Mouse (Mus musculus): ENCODE data around the gene Nup205. TPM values are rescaled to one million over a fixed set of nuclear protein-coding genes. Genes with fewer than 3 reads are reported as not detected.
"Not testable (repeated sequence)": the region's sequence is repeated elsewhere in the genome, so short reads cannot be mapped to it uniquely, and the experiment has no call there.

Gene Nup205
- 10 to 100 TPM; 32.4 to 41.6 TPM for total RNA-seq (2021)
- long read RNA-seq, experiment 1, full-length matches to known transcripts: 1 of 5 reads
- long read RNA-seq, experiment 1, partial matches to known transcripts: 4 of 5 reads
- long read RNA-seq, experiment 1, other reads (novel, unspliced or antisense): 0 of 5 reads
- long read RNA-seq, experiment 2, full-length matches to known transcripts: 1 of 5 reads
- long read RNA-seq, experiment 2, partial matches to known transcripts: 3 of 5 reads
- long read RNA-seq, experiment 2, other reads (novel, unspliced or antisense): 1 of 5 reads

DNA sequence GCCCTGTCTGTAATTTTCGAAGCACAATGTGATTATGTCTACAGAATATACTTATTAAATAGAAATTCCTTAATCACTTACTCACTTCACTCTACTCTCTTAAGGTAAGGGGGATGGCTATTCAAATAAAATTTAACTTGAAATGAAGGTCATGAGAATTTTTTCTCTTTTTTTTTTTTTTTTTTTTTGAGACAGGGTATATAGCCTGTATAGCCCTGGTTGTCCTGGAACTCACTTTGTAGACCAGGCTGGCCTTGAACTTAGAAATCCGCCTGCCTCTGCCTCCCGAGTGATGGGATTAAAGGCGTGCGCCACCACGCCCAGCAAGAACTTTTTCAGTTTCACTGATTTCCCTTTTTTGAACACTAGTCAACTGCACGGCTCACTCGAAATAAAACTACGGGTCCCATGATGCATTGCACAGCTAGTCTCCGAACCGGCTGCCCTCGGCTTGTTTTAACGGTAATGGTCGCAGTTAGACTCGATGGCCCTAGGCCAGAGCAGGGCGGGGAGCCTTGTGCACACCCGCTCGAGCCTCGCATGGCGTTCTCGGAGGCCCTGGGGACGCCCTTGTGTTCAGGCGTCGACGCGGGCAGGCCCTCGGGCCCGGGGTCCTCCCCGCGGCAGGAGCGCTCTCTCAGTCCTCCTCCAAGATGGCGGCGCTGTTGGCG, at the start of gene Nup205:
Gene Nup205 (plus strand): TSS at position 443 of the 671 bp plus-strand sequence.
- peak; percentile 86 for DNase-seq

- DNase-seq: no peak
Observed at GRCm38 (mm10) chr6:35132806-35133205, 44.4 kb upstream of the Nup205 start.

GRCm38 (mm10) chr6:35133246-35133578, 44.0 kb upstream of the Nup205 start:
- no peak for DNase-seq

DNA sequence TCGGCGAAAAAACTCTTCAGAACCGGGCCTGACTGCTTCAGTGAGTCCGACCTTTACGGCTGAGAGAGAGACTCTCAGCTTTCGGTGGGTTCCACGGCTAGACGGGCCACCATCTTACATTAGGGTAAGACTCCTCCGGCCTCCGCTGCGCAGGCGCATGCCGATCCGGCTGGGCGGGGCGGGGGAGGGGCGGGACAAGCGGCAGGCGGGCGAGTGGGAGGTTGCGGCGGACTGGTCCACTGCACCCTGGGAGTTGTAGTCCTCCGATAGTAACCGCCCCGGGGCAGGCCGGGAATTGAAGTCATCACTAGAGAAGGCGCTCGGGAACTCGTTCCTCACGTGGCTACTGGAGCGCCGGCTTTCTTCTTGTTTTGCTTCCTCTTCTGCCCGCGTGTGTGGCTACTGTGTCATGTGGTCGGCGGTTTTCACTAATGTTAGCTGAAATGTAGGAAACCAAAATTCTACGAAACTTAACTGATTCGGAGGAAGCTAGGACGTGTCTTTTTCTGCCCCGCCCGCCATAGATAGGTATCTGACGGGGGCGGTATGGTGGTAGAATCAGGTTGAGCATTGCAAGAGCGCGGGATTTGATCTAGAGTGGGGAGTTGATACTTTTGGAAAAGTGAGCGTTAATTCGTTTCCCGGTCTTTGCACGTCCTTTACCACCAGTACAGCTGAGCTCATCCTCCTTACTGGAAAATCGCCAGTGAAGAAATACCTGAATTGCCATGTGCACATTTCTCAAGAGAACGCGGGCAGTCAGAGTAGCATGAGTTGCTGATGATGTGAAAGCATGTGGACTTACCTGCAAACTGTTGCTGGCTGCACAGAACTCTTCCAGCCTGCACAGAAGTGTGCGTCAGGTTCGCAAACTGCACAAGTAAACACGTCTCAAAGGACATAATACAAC, 43.4 kb upstream of the Nup205 start, which contains the start of gene Cnot4:
Gene Cnot4 (minus strand): TSS at position 146 of the 910 bp plus-strand sequence.
- peak; percentile 100 for DNase-seq

- DNase-seq: no peak
Observed at GRCm38 (mm10) chr6:35134844-35135243, 42.4 kb upstream of the Nup205 start.

GRCm38 (mm10) chr6:35140351-35140750, 36.9 kb upstream of the Nup205 start:
- no peak for DNase-seq

DNA sequence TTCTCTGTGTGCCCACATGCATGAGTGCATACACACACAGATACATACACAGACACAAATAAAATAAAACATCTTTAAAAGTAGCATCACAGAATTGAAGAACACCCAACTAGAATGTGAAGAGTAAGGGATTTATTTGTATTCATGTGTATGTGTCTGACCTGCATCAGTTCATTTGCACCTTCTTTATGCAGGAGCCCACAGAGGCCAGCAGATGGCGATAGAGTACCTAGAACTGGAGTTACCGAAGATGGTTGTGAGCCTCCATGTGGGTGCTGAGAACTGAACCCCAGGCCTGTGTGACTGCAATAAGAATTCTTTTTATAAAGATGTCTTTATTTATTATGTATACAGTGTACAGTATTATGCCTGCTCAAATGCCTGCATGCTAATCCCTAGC, 31.7 kb upstream of the Nup205 start:
- no peak for DNase-seq

DNA sequence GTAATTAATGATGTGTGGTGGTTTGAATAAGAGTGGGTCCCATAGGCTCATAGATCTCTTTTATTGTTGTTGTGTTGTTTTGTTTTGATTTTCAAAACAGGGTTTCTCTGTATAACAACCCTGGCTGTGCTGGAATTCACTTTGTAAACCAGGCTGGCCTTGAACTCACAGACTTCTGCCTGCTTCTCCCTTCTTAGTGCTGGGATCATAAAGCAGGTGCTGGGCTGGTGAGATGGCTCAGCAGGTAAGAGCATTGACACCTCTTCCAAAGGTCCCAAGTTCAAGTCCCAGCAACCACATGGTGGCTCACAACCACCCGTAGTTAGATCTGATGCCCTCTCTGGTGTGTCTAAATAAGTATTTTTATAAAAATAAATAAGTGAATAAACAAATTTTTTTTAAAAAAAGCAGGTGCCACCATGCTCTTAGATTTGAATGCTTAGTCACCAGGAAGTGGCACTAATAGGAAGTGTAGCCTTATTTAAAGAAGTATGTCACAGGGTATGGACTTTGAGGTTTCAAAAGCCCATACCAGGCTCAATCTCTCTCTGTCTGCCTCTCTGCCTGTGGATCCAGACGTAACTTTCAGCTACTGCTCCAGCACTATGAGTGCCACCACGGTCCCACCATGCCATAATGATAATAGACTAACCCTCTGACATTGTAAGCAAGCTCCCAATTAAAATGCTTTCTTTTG, 29.3 kb upstream of the Nup205 start:
- no peak for DNase-seq

- no peak for DNase-seq
Observed at GRCm38 (mm10) chr6:35154540-35154939, 22.7 kb upstream of the Nup205 start.

GRCm38 (mm10) chr6:35169250-35169649, 8.0 kb upstream of the Nup205 start:
- DNase-seq: no peak

DNA sequence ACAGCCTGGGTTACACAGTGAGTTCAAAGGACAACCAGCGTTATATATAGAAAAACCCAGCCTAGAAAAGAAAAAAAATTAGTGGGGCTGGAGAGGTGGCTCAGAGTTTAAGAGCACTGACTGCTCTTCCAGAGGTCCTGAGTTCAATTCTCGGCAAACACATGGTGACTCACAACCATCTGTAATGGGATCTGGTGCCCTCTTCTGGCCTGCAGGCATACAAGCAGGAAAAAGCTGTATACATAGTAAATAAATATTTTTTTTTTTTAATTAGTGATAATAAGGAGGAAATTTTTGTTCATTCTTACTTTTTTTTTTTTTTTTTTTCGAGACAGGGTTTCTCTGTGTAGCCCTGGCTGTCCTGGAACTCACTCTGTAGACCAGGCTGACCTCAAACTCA, 5.2 kb upstream of the Nup205 start:
- DNase-seq: not testable (repeated sequence)

DNA sequence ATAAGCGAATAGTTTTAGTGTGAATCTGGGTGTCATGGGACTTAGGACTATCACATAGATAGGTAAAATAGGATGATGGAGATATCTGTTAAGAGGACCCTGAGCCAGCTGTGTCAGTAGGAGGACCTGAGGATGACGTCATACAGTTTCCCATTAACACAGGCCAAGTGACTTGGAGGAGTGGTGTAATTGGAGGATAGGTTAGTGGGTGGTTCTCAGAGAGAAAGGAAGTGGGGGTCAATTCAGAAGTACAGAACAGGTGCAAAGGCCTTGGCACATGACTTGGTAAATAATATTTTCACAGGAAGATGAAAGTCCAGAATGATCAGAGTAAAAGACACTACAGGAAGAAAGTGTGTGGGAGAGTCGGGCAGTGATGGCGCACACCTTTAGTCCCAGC, 4.0 kb upstream of the Nup205 start:
- no peak for DNase-seq

- peak; percentile 59 for DNase-seq
Observed at GRCm38 (mm10) chr6:35177650-35178272, 540 bp downstream of the Nup205 start.

- DNase-seq: not testable (repeated sequence)
Observed at GRCm38 (mm10) chr6:35179299-35179698, 2.1 kb downstream of the Nup205 start.

- DNase-seq: peak; percentile 13
Observed at GRCm38 (mm10) chr6:35184781-35185180, 7.6 kb downstream of the Nup205 start.

DNA sequence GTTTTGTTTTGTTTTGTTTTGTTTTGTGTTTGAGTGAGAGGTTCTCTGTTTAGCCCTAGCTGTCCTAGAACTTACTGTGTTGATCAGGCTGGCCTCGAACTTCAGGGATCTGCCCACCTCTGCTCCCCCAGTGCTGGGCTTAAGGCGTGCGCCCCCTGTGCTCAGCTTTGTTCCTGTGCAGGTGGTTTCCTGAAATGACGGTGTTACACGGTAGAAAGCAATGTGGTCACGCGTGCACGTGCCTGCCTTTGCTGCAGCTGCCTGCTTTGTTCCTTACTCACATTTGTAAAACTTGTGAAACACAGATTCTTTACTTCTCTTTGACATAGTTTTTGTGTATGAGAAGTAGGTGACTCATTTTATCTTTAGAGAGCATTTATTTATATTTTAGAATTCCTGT, 14.0 kb downstream of the Nup205 start:
- no peak for DNase-seq

GRCm38 (mm10) chr6:35225696-35226095, 48.5 kb downstream of the Nup205 start:
- no peak for DNase-seq

- DNase-seq: no peak
Observed at GRCm38 (mm10) chr6:35229415-35229814, 52.2 kb downstream of the Nup205 start.

DNA sequence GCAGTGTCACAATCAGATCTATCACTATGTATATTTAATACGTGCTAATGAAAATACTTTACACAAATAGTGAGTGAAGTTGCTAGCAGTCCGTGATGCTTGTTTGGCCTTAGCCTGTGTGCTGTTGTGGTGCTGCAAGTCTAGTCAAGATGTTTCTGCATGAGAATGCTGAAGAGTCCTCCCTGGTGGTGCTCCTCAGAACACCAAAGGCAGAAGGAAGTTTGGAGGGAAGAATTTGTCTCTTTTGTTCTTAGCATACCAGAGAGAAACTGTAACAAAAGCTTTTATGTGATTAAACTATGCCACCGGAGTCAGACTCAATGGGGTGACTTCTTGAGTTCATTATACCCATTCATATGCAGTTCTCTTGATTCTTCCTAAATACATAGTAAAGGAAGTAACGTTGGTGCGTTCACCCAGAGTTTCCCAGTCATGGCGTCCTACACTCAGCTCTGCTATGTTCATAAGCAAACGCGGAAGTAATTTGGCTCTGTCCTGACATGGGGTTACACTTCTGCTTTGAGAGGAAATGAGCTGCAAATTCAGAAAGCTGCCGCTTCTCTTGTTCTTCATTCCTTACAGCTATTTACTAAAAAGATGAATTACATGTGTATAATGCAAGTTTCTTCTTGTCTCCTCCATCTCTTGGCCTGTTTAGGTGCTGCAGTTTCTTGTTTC, 59.0 kb downstream of the Nup205 start:
- no peak for DNase-seq

DNA sequence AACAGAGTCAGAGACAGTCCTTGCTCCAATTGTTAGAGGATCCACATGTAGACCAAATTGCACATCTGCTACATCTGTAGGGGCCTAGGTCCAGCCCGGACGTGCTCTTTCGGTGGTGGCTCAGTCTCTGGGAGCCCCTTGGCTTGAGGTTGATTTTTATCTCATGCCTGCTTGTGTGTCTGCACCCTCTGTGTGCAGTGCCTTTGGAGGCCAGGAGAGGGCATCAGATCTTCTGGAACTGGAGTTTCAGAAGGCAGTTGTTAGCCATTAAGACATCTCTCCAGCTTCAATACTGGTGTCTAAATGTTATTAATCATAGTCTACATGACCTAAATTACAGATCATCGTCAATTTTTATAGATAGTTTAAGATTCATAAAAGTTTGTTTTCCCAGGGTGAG, 66.0 kb downstream of the Nup205 start:
- no peak for DNase-seq

- DNase-seq: no peak
Observed at GRCm38 (mm10) chr6:35243989-35244388, 66.8 kb downstream of the Nup205 start.

All from adrenal gland, postnatal 10 days (tissue).